Mouse (Mus musculus): ENCODE measurements around the gene 4930455H04Rik.

Gene 4930455H04Rik

DNA sequence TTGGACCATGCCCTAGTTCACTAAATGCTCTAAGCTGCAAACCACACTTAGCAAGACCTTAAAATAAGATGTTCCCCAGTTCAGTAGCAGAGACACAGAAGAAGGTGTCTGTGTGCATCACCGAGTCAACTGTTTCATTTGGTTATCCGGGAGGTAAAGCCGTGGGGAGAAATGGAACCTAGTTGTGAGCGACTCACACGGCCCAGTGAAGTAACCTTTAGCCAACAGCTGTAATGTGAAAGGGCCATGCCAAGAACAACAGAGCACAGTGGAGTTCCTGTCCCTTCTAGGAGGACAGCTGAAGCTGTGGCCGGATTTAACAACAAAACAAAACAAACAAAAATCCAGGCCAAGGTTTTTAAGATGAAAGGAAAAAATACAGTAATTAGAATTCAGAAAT, 1.3 kb upstream of the 4930455H04Rik start:
- no peak for DNase-seq (ENCODE audit: extremely low spot score)

DNA sequence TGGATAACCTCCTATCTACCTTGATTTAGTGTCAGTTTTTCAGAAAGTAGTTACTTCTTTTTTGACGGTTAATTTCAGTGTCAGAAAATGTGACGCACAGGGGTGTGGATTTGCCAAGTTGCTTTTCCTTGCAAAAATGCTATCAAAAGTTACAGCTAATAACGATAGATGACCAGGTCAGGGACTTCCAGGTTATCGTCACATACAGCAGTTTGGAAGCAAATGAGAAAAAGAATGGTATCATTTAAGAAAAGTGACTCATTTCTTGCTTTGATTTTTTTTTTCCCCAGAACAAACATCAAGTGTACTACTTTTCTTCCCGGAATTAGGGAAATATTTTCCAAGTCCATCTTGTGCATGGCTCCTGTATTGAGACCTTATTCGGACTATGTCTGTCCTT, 631 bp upstream of the 4930455H04Rik start:
- no peak for DNase-seq (ENCODE audit: extremely low spot score)

DNA sequence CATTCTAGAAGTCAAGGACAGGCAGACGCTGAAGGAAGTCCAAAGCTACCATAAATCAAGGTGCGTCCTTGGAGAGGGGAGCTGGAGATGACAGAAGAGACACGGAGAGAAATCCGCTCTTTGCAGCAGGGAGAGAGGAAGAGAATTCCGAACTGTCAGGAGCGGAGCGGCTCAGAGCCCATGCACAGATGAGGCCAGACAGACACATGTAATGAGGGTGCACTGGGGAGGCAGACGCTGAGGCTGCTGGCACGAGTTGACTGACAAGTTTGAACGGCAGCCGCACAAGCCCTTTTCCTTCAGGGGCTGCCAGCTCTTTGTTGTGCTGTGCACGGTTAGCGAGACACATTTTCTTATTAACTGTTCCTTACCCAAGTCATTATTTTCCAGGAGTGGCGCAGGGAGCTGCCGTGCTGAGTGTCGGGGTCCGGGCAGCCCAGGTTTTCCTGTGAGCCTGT, 502 bp downstream of the 4930455H04Rik start, which contains the start of gene Palmd:
Gene Palmd (minus strand): TSS at position 448 of the 458 bp plus-strand sequence.
- DNase-seq (ENCODE audit: extremely low spot score), result peak; percentile 51

DNA sequence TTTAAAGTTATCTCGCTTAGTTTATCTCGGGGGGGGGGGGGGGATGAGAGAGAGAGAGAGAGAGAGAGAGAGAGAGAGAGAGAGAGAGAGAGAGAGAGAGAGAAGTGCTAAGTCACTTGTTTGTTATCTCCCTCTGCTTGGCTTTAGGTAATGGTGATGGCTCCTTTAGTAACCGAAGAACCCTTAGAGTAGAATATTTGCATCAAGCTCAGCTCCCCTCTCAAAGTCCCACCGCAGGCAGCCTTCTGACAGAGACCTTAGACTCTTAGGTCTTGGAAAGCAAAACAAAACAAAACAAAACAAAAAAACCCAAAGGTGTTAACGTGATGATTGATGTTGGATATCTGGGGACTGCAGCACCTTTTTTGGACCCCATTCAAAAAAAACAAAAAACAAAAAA, 936 bp downstream of the 4930455H04Rik start:
- DNase-seq (ENCODE audit: extremely low spot score), result no peak

DNA sequence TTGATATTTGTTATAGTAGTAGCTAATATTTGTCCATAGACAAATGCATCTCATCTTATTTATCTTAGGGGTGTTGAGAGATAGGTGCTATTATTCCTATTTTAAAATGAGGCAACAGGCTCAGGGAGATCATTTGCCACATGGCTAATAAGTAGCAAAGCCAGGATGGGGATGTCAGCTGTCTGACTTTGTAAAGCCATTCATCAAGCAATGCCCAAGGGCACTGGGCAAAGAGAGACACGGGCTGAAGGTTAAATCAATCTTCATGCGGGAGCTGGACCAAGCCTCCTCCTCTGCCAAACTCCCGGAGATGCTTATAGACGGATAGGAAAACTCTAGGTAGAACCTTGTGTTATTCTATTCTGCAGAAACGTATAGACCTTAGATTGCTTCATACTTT, 1.7 kb downstream of the 4930455H04Rik start:
- DNase-seq (ENCODE audit: extremely low spot score), result no peak

DNA sequence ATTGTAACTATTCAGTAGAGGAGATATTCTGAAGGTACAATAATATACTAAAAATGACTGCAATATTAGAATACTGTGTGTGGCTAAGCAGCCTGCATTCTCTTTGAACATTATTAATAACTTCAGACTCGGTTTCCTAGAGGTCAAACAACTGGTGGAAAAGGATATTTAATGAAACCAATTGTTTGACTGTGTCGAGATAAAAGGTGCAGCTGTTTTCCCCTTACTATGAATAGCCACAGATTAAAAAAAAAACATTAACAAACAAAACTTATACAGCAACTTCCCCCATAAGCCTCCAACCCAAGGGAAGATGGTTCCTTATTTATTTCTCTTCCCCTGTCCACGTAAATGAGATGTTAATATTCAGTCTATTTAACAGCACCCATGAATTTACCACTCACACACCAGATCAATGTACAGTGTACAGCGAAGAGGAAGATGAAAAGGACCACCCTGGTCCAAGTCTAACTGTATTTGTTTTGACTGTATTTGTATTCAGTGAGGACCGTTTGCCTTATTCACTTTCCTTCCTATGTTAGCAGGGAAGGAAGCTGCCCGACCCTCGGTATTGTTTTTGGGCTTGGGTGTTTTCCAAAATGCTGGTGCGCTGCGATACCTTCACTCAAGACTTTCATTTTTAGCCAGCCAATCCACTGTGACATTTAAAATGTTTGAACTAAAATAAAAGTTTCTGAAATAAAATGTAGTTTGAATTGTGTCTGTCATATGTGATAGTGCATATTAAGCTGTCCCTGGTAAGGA, 13.9 kb downstream of the 4930455H04Rik start:
- no peak for DNase-seq (ENCODE audit: extremely low spot score)

DNA sequence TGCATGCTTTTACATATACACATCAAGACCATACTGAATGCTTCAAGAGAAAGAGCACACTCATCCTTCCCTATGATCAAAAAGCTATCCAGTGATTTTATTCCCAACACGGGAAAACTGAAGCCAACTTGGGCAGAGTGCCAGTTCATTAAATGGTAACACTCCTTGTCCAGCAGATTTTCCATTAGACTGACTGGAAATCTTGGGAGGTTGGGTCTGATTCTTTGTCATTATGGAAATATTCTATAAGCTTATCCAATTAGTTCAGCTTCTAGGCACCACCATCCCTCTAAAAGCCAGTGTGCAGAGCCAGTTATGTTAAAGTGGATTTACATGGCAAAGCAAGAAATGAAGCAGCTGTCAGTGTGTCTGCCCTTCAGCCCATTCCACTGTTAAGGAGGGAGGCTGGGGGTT, 17.0 kb downstream of the 4930455H04Rik start:
- no peak for DNase-seq (ENCODE audit: extremely low spot score)

DNA sequence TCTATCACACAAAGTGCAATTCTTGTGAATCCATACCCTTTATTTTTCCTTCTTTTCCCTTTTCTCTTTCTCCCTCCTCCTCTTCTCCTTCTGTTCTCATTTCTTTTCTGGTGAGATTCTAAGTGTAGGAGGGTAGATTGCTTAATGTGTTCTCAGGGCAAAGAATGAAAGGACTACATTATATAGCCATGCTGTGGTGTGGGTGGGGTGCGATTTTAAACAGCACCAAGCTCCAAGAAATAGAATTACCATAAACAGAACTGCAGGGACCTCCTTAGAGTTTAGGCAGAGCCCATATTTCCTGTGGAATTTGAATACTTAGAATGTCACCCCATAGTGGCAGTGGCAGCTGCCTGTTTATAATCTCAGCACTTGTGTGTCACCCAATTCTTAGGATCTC, 17.7 kb downstream of the 4930455H04Rik start:
- no peak for DNase-seq (ENCODE audit: extremely low spot score)

DNA sequence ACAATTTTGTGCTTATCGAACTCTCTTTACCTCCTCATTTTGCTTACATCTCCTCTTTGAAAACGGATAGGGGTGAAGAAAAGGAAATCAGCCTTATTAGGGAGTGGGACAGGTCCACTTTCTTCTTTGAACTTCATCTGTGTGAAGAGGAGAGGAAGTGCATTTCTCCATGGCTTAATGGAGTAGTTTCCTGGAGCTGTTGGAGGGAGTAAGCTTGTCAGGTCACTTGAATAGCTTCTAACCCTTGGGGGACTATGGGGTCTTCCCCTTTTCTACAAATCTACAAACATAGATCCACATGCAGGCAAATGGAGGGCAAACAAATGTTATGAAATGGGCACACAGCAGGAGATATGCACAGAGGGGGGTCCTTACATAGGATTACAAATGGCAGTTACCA, 18.4 kb downstream of the 4930455H04Rik start:
- DNase-seq (ENCODE audit: extremely low spot score), result no peak

DNA sequence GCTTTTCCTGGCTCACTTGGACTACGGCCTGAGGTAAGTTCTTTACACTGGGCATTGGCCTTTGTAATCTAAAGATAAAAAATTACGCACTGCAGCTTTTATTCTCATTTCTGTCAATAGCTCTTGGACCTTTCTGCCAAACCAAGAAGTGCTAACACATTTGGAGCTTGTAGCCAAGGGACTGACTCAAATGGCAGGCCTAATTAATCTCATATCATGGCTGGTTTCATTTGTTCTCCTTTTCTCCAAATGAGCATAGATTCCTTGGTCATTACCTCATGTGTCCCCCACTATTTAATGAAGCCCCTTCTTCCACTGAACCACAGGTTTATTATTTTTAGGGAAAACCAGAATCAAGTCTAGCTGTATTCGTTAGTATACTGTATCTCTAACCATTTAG, 20.2 kb downstream of the 4930455H04Rik start:
- no peak for DNase-seq (ENCODE audit: extremely low spot score)

DNA sequence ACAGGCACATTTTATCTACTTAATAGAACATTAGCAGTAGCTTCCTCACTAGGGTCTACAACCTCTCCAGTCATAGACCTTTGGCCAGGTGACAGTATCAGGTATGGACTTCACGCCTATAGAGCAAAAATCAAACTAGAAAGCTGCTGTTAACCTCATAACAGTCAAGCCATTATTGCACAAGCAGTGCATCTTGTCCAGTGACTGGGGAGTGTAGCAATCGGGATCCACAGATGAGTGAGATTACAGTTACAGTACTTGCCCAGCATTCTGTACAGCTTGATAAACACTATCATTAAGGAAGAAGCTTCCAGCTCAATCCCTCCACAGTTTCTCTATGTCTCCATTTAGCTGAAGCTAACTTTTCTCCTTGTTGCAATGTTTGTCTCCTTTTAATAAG, 23.1 kb downstream of the 4930455H04Rik start:
- DNase-seq (ENCODE audit: extremely low spot score), result no peak

DNA sequence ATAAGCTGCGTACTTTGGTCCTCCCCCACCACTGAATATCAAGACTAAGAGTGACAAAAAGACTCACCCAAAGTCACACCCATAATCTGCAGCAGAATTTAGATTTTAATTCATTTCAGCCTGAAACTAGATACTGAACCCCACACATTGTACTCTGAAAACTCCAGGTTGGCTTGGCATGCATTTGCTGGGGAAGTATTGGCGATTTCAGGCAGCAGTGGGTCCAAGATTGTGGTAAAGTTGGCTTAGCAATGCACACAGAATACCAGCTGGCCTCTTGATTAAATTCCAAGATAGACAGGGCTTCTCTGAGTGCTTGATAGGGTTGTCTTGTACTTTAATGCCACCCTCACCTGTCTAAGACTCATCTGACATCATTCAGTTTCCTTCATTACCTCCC, 24.9 kb downstream of the 4930455H04Rik start:
- no peak for DNase-seq (ENCODE audit: extremely low spot score)

DNA sequence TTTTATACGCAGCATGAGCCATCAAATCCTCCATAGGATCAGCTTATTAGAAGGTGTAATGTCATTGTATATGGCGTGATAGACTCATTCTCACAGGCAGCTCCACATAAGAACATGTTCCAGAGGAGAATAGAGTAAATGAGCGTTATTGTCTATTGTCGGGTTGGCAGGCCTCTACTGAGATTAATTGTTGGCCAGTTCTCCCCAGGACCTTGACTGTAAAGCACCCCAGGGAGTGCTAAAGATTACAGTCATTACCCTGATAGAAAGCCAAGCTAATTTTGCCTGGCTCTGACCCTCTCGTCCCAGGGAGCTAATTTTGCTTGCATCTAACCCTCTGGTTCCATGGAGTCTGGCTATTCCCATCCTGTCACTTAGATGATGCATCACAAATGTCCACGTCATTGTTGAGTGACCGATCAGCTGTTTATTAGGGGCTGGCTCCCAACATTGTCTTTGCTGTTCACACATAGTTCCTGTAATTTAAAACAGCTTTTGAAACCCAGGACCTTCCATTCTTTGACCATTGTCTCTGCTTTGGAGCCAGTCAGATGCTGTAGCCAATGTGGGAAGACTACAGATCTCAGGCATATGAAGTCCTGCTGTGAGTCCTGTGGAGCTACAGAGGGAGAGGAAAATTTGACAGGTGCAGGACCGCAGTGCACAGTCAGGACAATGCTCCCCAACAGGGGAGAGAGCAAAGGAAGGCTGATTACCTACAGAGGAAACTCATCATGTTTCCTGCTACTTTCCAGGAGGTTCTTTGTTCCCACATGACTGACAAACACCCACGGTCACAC, 33.8 kb downstream of the 4930455H04Rik start:
- no peak for DNase-seq (ENCODE audit: extremely low spot score)

DNA sequence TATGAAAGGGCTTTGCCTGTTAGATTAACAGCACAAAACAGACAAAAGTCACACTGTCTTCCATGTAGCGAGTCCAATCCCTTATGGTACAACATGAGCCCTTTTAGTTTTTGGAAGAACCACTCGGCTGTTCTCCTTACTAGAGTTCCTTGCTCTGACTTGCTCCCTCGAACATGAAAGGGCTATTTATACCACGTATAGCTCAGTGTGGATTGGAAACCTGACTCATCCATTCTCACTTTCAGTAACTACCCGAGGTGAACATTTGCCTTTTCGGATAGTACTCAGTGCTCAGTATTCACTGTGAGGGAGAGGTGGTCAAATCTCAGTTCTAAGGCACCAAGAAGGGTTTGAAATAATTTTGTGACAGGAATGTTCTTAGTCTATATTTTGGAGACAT, 35.3 kb downstream of the 4930455H04Rik start:
- no peak for DNase-seq (ENCODE audit: extremely low spot score)

DNA sequence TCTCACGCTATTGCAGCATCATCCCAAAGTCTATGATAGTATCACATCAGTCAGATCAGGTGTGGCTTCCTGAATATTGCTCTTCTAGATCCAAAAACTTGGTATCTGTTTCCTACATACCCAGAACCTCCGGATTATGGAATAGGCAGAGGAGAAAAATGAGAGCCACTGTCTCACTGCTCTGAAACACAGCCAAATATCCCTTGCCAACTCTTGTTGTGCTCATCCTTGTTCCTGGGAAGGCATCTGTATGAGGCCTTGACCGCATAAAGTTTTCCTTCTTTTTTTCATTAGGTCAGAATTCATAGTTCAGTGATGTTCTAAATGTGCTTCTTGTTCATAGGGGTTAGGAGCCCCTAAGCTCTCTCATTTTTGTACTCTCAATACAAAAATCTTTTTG, 38.6 kb downstream of the 4930455H04Rik start:
- no peak for DNase-seq (ENCODE audit: extremely low spot score)

DNA sequence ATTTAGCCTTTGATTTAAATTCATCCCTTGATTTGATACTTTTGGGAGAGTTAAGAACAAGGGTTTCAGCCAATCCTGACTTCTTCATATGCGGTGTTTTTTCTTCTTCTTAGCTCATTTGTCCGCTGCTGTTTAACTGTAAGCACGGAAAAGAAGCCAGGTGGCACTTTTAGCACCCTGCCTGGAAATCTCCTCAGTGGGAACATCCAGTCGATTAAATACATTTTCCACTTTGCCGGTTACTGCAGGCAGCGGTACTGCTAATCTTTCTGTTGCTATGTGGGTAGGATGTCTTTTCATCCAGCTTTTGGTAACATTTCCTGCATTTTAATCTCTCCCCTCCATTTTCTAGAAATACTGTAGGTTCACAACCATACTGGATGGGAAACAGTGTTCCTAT, 39.3 kb downstream of the 4930455H04Rik start:
- DNase-seq (ENCODE audit: extremely low spot score), result no peak

DNA sequence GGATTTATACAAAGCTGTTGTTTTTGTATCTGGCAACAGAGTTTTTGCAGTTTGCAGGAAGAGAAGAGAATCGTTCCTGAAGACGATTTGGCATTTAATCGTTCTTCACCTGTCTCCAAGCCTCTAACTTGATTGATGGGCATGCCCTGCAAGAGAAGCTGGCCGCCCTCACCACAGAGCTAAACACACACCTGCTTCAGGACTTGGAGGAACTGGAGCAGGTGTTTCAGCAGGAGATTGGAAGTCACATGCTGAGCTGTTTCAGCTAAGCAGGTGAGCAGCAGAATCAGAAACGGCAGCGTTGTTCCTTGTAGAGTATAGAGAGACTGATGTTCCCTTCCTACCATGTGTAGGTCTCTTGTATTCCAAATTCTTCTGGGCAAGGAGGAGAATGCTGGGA, 42.1 kb downstream of the 4930455H04Rik start:
- DNase-seq (ENCODE audit: extremely low spot score), result no peak

DNA sequence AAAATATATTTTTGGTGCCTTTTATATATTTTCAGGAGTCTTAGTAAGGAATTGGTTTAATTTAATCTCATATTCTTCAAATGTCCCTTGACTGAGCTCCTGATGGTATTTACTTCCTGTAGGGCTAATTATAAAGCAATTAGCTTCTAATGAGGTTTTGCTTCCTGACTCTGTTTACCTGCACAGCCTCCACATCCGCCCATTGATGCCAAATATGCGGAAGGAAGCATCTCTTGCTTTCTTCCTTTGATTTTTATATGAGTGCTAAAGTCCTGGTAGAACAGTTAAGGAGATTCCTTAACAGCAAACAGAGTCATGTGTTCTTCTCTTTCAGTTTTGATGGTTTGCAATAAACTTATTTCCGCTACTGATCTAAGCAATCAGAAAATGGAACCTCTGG, 52.3 kb downstream of the 4930455H04Rik start:
- DNase-seq (ENCODE audit: extremely low spot score), result no peak

DNA sequence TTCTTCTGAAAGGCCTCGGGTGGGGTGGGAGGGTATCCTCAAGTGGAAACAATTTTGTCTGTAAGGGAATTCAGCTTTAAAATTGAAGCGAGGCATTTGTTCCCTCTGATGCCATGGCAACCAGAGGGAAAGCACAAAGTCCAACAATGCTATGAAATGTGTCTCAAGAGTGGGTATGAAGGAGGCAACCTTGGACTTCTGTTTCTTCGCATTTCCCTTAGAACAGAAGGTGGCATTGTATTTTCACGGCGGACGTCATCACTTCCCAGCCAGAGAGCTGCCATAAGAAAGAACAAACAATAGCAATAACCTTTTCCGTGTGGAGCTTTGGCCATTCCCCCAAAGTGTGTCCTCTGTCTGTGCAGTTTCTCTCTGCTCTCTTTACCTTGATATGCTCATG, 53.8 kb downstream of the 4930455H04Rik start:
- DNase-seq (ENCODE audit: extremely low spot score), result no peak

DNA sequence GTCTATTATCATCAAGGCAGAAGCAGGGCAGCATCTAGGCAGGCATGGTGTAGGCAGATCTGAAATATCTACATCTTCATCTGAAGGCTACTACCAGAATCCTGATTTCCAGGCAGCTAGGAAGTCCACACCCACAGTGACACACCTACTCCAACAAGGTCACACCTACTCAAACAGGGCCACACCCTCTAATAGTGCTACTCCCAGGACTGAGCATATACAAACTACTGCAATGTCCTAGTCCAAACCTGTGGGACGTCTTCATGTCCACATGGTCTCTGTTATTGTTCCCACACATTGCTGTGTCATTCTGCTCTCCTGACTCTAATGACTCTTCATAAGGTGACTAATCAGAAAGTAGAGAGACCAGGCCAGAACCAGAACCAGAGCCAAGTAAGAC, 56.0 kb downstream of the 4930455H04Rik start:
- no peak for DNase-seq (ENCODE audit: extremely low spot score)

DNA sequence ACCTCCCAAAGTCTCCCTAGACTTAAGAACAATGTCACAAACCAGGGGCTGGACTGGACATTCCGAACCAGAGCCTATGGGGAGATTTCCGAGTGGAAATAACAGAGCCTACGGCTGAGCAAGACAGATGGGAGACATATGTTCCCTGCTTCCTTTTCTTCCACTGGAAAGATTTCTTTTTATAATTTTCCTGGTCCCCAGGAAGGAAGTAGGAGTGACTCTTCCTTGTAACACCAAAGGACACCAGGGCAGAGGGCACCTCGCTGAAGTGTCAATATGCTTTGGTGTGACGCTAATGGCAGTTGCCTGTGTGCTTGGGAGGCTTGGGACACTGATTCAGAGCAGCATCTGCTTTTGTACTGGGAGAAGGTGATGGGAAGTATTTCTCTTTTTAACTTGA, 56.5 kb downstream of the 4930455H04Rik start:
- no peak for DNase-seq (ENCODE audit: extremely low spot score)

DNA sequence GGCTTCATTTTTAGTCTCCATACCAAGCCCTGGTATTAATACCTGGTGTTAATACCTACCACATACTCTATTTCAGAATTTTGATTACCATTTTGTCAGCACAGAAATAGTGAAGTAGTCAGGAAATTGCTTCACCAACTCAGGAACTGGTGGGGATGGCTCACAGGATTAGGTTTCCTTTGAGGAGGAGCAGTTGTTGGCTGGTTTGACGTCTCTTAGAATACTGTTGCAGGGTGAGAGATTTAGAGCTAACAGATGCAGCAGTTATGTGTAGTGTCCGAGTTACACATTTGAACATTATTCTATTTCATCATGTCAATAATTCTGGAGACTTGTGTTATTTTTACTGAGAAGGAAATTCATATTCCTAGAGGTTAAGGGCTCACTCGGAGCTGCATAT, 57.4 kb downstream of the 4930455H04Rik start:
- DNase-seq (ENCODE audit: extremely low spot score), result no peak
